Mouse (Mus musculus) testis, adult 2 months (tissue): Measurements from ENCODE around the gene Gm21677. TPM values are rescaled to one million over a fixed set of nuclear protein-coding genes. Genes with fewer than 3 reads are reported as not detected.
"Not testable (repeated sequence)": the region's sequence is repeated elsewhere in the genome, so short reads cannot be mapped to it uniquely, and the experiment has no call there.

Experiments used
- H3K27ac ChIP-seq: fragments of 200-500 bp; 2 replicates; pipeline ENCODE4 v1.5.1; 2012; ENCODE audit warnings: low read depth, low read length; ENCODE audit not compliant: control insufficient read depth, insufficient read depth
- H3K27me3 ChIP-seq: fragments of 200-500 bp; 2 replicates; pipeline ENCODE4 v1.6.1; 2012; ENCODE audit warnings: mild to moderate bottlenecking, low read length, moderate library complexity; ENCODE audit not compliant: control insufficient read depth, insufficient read depth
- H3K36me3 ChIP-seq: fragments of 200-500 bp; 2 replicates; pipeline ENCODE4 v1.6.1; 2012; ENCODE audit warnings: mild to moderate bottlenecking, low read length; ENCODE audit not compliant: control insufficient read depth, insufficient read depth
- H3K4me1 ChIP-seq: fragments of 200-500 bp; 2 replicates; pipeline ENCODE4 v1.6.1; 2012; ENCODE audit warnings: low read length; ENCODE audit not compliant: control insufficient read depth, insufficient read depth
- H3K4me3 ChIP-seq: fragments of 200-500 bp; 2 replicates; pipeline ENCODE4 v1.5.1; 2012; ENCODE audit warnings: low read depth, mild to moderate bottlenecking, low read length, moderate library complexity, mixed read lengths; ENCODE audit not compliant: control insufficient read depth
- polyA plus RNA-seq: library from polyadenylated mRNA; depleted of rRNA; stranded (reverse); fragments of >200 nt; gene quantifications from 2 replicates; pipeline ENCODE4 v1.2.3, GENCODE M21; 2012; rRNA removed

The Gm21677 gene
- 0.48 and 0.62 TPM in 2 replicates for polyA plus RNA-seq

DNA sequence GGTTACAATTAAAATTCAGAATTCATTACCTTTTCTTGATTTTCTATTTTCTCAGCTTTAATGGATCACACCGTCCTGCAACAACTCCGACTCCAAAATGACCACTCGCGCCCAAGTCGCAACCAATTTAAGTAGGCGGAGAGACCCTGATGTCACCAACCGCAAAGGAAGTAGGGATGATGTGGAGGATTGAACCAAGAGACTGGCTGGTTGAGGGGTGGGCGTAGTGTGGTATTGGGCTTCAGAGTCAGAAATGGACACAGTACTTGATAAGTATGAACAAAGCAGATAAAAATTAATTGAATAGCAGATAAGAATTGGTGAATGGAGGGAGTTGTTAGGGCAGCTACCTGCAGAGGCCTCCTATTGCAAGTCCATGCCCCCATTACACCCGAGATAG is at the start of gene Gm21677:
TSS of gene Gm21677 (minus strand) at position 101 of the 400 bp plus-strand sequence.
- not testable (repeated sequence) for H3K36me3 ChIP-seq, H3K4me3 ChIP-seq, H3K27ac ChIP-seq, H3K4me1 ChIP-seq, H3K27me3 ChIP-seq

DNA sequence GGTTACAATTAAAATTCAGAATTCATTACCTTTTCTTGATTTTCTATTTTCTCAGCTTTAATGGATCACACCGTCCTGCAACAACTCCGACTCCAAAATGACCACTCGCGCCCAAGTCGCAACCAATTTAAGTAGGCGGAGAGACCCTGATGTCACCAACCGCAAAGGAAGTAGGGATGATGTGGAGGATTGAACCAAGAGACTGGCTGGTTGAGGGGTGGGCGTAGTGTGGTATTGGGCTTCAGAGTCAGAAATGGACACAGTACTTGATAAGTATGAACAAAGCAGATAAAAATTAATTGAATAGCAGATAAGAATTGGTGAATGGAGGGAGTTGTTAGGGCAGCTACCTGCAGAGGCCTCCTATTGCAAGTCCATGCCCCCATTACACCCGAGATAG is 39.0 kb upstream of the Gm21677 start, which contains the start of gene Gm21693:
TSS of gene Gm21693 (minus strand) at position 101 of the 400 bp plus-strand sequence.
- H3K36me3 ChIP-seq, H3K27ac ChIP-seq, H3K27me3 ChIP-seq, H3K4me3 ChIP-seq, H3K4me1 ChIP-seq: not testable (repeated sequence)

DNA sequence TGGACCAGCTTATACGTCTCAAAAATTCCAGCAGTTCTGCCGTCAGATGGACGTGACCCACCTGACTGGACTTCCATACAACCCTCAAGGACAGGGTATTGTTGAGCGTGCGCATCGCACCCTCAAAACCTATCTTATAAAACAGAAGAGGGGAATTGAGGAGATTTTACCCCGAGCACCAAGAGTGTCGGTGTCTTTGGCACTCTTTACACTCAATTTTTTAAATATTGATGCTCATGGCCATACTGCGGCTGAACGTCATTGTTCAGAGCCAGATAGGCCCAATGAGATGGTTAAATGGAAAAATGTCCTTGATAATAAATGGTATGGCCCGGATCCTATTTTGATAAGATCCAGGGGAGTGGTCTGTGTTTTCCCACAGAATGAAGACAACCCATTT is 34.4 kb upstream of the Gm21677 start:
- H3K4me1 ChIP-seq, H3K27ac ChIP-seq, H3K4me3 ChIP-seq, H3K36me3 ChIP-seq, H3K27me3 ChIP-seq: not testable (repeated sequence)

Other genes with a start within 250 kb of the Gm21677 start
- not detected in 2 replicates for gene Gm21693, start 38.9 kb upstream of the Gm21677 start, polyA plus RNA-seq
- gene Gm21704, start 103.7 kb upstream of the Gm21677 start, polyA plus RNA-seq: 0.52 TPM in 1 of 2 replicates, not detected in the other
- gene Gm21708, start 103.7 kb upstream of the Gm21677 start, polyA plus RNA-seq: not detected in 2 replicates